Mouse (Mus musculus): Measurements from ENCODE around the gene Phospho1. TPM values are rescaled to one million over a fixed set of nuclear protein-coding genes. Genes with fewer than 3 reads are reported as not detected.
"Not testable (repeated sequence)": the region's sequence is repeated elsewhere in the genome, so short reads cannot be mapped to it uniquely, and the experiment has no call there.

Gene Phospho1
- polyA plus RNA-seq, 1 experiment from 2014 or later, result 1.2 TPM

DNA sequence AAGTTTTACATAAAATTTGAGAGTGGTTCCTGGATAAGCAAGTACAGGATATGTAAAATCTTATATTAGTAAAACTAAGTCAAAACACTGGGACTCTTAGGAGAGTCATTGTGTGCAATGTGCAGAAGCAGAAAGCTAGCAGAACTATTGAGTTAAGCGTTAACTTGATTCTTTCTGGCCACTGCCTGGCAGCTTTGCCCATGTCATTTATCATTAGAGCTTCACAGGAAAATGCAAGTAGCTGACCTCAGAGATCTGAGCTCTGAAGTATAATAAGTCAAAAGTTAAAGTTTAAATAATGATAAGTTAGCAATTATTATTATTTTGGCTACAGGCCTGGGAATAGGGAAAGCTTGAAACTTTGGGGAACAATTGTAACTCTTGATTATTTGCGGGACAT lies 55.6 kb downstream of the Phospho1 start:
- not testable (repeated sequence) for H3K4me2 ChIP-seq; H3K9me3 ChIP-seq; H3K36me3 ChIP-seq; H3K4me1 ChIP-seq; H3K27ac ChIP-seq; ATAC-seq (ENCODE audit: insufficient read depth, low FRiP score, low read depth); H3K27me3 ChIP-seq (replicated peaks); H3K4me3 ChIP-seq (replicated peaks); H3K9ac ChIP-seq
- WGBS, result 55% methylated on average over 2 of the region's 2 CpGs

Other genes with a start within 250 kb of the Phospho1 start
- gene Ngfr, start 236.8 kb upstream of the Phospho1 start, polyA plus RNA-seq (2015; fragmentation: Nextera tagmentation; extraction: Ambion mirVana), result 10.2 and 10.9 TPM in 2 replicates
- gene Phb, start 157.5 kb upstream of the Phospho1 start, polyA plus RNA-seq (2015; fragmentation: Nextera tagmentation; extraction: Ambion mirVana), result 225 and 238 TPM in 2 replicates
- 21.1 and 21.7 TPM in 2 replicates for gene Zfp652, start 111.8 kb upstream of the Phospho1 start, polyA plus RNA-seq (2015; fragmentation: Nextera tagmentation; extraction: Ambion mirVana)
- gene B130006D01Rik, start 100.9 kb upstream of the Phospho1 start, polyA plus RNA-seq (2015; fragmentation: Nextera tagmentation; extraction: Ambion mirVana), result 1.0 and 1.1 TPM in 2 replicates
- 16.9 and 17.1 TPM in 2 replicates for gene Gngt2, start 12.7 kb downstream of the Phospho1 start, polyA plus RNA-seq (2015; fragmentation: Nextera tagmentation; extraction: Ambion mirVana)
- gene Abi3, start 18.0 kb downstream of the Phospho1 start, polyA plus RNA-seq (2015; fragmentation: Nextera tagmentation; extraction: Ambion mirVana), result 7.4 and 9.8 TPM in 2 replicates
- 8.9 and 9.6 TPM in 2 replicates for gene B4galnt2, start 90.4 kb downstream of the Phospho1 start, polyA plus RNA-seq (2015; fragmentation: Nextera tagmentation; extraction: Ambion mirVana)
- gene Igf2bp1, start 181.4 kb downstream of the Phospho1 start, polyA plus RNA-seq (2015; fragmentation: Nextera tagmentation; extraction: Ambion mirVana), result 27.8 and 31.0 TPM in 2 replicates
- gene Gip, start 200.0 kb downstream of the Phospho1 start, polyA plus RNA-seq (2015; fragmentation: Nextera tagmentation; extraction: Ambion mirVana), result 2.3 and 2.9 TPM in 2 replicates
- gene Snf8, start 210.4 kb downstream of the Phospho1 start, polyA plus RNA-seq (2015; fragmentation: Nextera tagmentation; extraction: Ambion mirVana), result 87.6 and 98.6 TPM in 2 replicates
- gene Ube2z, start 240.9 kb downstream of the Phospho1 start, polyA plus RNA-seq (2015; fragmentation: Nextera tagmentation; extraction: Ambion mirVana), result 38.2 and 39.7 TPM in 2 replicates